Mouse (Mus musculus): ENCODE results near the gene Cep57.

DNA sequence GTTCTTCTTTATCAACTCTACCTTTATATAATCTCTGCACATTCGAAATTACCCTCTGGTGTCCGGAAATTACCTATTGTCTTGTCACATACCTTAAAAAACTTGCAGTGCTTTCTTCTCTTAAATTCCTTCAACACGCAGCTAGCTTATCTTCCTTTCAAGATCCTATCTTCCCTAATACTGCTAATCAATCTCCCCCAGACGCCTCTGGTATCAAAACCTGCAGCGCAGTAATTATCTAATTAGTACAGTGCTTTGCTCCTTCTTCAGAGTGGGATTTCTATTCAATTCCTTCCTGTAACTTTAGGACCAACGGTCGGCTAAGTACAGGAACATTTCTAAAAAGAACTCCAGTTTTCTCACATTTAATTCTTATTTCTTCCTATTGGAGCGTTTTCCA, 1.0 kb downstream of the Cep57 start:
- TF ChIP-seq CTCF (IDR thresholded peaks at IDR 0.05; ENCODE audit: extremely low read depth, insufficient read depth, low read length): no peak
- TF ChIP-seq POLR2A (IDR thresholded peaks at IDR 0.05; ENCODE audit: extremely low read depth, insufficient read depth, low read length): no peak

Data from cortical plate, adult 2 months (tissue).